Mouse (Mus musculus) hindbrain, embryonic 12.5 days (tissue): ENCODE data around the gene Syt5. TPM values are rescaled to one million over a fixed set of nuclear protein-coding genes. Genes with fewer than 3 reads are reported as not detected.
A peak's percentile ranks its signal among the peaks of the same experiment; 100 is the strongest.

Experiments
- ATAC-seq: fragments of 200-750 bp; cut with Nextera tagmentation; 2 replicates; pipeline ENCODE4 v1.8.0; 2017; ENCODE audit warnings: moderate TSS enrichment; ENCODE audit not compliant: low FRiP score
- H3K27ac ChIP-seq: fragments of 300-500 bp; sonication (generic); 2 replicates; pipeline ENCODE4 v1.5.1; 2016; ENCODE audit warnings: mild to moderate bottlenecking
- H3K27me3 ChIP-seq: fragments of 300-500 bp; sonication (generic); 2 replicates; pipeline ENCODE4 v1.6.1; 2016; ENCODE audit warnings: mild to moderate bottlenecking
- H3K36me3 ChIP-seq: fragments of 300-500 bp; sonication (generic); 2 replicates; pipeline ENCODE4 v1.6.1; 2016; ENCODE audit warnings: mild to moderate bottlenecking
- H3K4me1 ChIP-seq: fragments of 300-500 bp; sonication (generic); 2 replicates; pipeline ENCODE4 v1.6.1; 2016
- H3K4me2 ChIP-seq: fragments of 300-500 bp; sonication (generic); replicated peaks from 2 replicates; pipeline ENCODE4 v1.6.1; 2016; ENCODE audit warnings: mild to moderate bottlenecking
- H3K4me3 ChIP-seq: fragments of 300-500 bp; sonication (generic); 2 replicates; pipeline ENCODE4 v1.5.1; 2016; ENCODE audit warnings: mild to moderate bottlenecking
- H3K9ac ChIP-seq: fragments of 300-500 bp; sonication (generic); 2 replicates; pipeline ENCODE4 v1.6.1; 2016; ENCODE audit warnings: mild to moderate bottlenecking, moderate library complexity
- H3K9me3 ChIP-seq: fragments of 300-500 bp; sonication (generic); replicated peaks from 2 replicates; pipeline ENCODE4 v1.6.1; 2016; ENCODE audit warnings: mild to moderate bottlenecking
- WGBS: fragments of 180-500 bp; shearing (Covaris S2); methylation state at CpG from one replicate; pipeline ENCODE4 v1.1.7; 2016; 5-methylcytosine and 5-hydroxymethylcytosine counted together
- polyA plus RNA-seq: library from polyadenylated mRNA; unstranded; fragments of >200 nt; fragmentation: Nextera tagmentation; extraction: Ambion mirVana; gene quantifications from 2 replicates; pipeline ENCODE4 v1.2.1, GENCODE M21; 2016

The Syt5 gene
- polyA plus RNA-seq, 1 experiment from 2014 or later, result 33.2 TPM

DNA sequence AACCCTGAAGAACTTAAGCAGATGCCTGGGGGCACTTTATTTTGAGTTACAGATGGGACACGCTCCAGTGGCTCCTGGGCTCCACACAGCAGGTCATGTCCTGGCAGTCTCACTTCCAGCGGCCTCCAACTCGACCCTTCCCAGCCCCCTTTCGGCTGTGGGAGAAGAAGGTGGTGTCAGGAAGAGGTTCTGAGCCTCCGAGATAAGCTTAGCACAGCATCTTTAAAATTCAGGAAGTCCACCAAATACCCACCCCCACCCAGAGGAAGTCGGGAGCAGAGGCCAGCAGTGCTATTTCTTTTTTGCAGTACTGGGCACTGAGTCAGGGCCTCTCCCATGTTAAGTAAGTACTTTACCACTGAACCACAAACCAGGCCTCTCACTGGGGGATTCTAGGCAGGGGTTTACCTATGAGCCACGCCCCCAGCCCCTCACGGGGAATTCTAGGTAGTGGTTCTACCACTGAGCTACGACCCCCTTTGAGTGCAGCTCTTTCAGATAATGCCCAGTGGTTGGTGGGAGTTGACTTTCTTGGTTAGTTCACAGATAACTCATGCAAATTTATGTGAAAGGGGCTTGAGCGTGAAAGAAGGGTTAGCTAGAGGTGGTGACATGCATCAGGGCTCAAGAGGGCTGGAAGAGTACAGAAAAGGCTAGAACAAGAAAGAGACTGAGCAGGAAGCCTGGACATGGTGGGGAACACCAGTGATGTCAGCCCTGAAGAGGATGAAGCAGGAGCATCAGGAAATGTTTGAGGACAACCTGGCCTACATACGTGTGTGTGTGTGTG lies 42.5 kb downstream of the Syt5 start:
- Histone ChIP-seq H3K36me3 (no peaks in the 10 kb centered on the region), H3K4me2 (no peak overlapping the region), H3K9ac (no peak overlapping the region), H3K27me3 (peaks cover 9% of the 10 kb centered on the region), H3K9me3 (no peaks in the 10 kb centered on the region), H3K4me3 (no peak overlapping the region), H3K27ac (no peak overlapping the region), H3K4me1 (peaks cover 8% of the 10 kb centered on the region)
- no peak for ATAC-seq
- 59% methylated on average over 11 of the region's 11 CpGs for WGBS

- Histone ChIP-seq H3K4me2 (no peak overlapping the region), H3K4me1 (peaks cover 18% of the 10 kb centered on the region), H3K9ac (no peak overlapping the region), H3K36me3 (no peaks in the 10 kb centered on the region), H3K9me3 (no peaks in the 10 kb centered on the region), H3K27ac (no peak overlapping the region), H3K27me3 (peaks cover 5% of the 10 kb centered on the region), H3K4me3 (no peak overlapping the region)
- ATAC-seq, result no peak
- 81% methylated on average over 5 of the region's 5 CpGs for WGBS
Measured at GRCm38 (mm10) chr7:4503858-4504257, 43.5 kb downstream of the Syt5 start.

DNA sequence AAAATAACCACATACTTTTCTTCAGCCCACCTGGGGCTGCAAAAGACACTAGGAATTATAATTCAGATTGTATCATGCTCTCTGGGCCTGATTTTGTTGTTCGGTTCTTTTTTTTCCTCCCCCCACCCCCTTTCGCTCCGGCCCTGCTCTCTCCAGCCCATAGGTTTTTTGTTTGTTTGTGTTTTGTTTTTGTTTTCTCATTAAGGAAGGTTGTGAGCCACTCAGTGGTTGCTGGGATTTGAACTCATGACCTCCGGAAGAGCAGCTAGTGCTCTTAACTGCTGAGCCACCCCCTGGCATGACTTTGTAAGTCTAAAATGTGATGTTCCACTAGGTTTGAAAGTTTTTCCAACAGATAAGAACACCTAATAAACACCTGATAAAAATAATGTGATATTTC lies 44.2 kb downstream of the Syt5 start:
- H3K27ac ChIP-seq, result no peak overlapping the region
- H3K4me2 ChIP-seq, result no peak overlapping the region; the same call in 1 of the 2 replicates
- no peak overlapping the region for H3K9ac ChIP-seq
- H3K36me3 ChIP-seq, result no peaks in the 10 kb centered on the region
- no peaks in the 10 kb centered on the region for H3K9me3 ChIP-seq
- no peaks in the 10 kb centered on the region for H3K27me3 ChIP-seq
- WGBS, result 89% methylated on average over 4 of the region's 4 CpGs
- no peak for ATAC-seq
- peaks cover 26% of the 10 kb centered on the region for H3K4me1 ChIP-seq
- no peak overlapping the region for H3K4me3 ChIP-seq

GRCm38 (mm10) chr7:4502421-4503090 lies 44.8 kb downstream of the Syt5 start:
- 12% methylated on average over 14 of the region's 14 CpGs for WGBS
- peak; percentile 9; the same call in 1 of the 2 replicates for ATAC-seq

GRCm38 (mm10) chr7:4501558-4502397 lies 45.6 kb downstream of the Syt5 start, which contains the start of gene Ppp1r12c:
Gene Ppp1r12c (minus strand): TSS chr7:4501680.
- under 1% methylated on average over 58 of the region's 62 CpGs for WGBS
- H3K27me3 ChIP-seq, result no peaks in the 10 kb centered on the region
- peak within 1 kb of the TSS; percentile 97 for H3K9ac ChIP-seq
- no peaks in the 10 kb centered on the region for H3K9me3 ChIP-seq
- H3K4me2 ChIP-seq, result peak within 1 kb of the TSS; percentile 89
- H3K27ac ChIP-seq, result peak within 1 kb of the TSS; percentile 88
- ATAC-seq, result peak; percentile 92
- peak within 1 kb of the TSS; percentile 97 for H3K4me3 ChIP-seq
- peaks cover 38% of the 10 kb centered on the region for H3K4me1 ChIP-seq
- H3K36me3 ChIP-seq, result peaks cover 8% of the 10 kb centered on the region; the same call in 1 of the 2 replicates

More at GRCm38 (mm10) chr7:4502421-4503090, 44.8 kb downstream of the Syt5 start:
- H3K27ac ChIP-seq, result no peak overlapping the region
- H3K9ac ChIP-seq, result peak overlapping the region; percentile 97
- H3K36me3 ChIP-seq, result 0 out of 2 replicates have a peak, but pooled peaks cover under 1% of the 10 kb centered on the region
- H3K4me1 ChIP-seq, result peaks cover 31% of the 10 kb centered on the region
- peak overlapping the region; percentile 89 for H3K4me2 ChIP-seq
- no peaks in the 10 kb centered on the region for H3K27me3 ChIP-seq
- H3K4me3 ChIP-seq, result peak overlapping the region; percentile 97
- H3K9me3 ChIP-seq, result no peaks in the 10 kb centered on the region

DNA sequence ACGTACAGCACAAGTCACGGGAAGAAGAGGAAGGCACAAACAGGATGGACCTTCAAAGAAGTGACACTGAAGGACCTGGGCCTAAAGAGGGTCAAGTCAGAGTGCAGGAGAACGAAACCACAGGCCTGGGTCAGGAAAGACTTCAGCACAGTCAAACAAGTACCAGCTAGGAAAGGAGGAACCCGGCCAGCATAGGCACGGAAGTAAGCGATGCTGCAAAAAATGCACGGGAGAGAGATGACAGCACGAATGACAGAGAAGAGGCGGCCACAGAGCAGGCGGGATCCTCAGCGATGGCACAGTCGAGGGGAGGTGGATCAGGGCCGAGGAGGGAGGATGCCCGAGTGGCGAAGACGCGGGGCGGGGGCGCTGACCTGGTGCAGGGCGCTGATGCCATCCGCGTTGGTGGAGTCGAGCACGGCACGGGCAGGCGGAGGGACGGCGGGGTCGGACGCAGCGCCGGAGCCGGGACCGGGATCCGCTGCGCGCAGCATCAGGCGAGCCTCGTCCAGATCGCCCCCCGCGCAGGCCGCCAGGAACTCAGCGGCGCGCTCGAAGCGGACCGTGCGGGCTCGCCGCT lies 46.4 kb downstream of the Syt5 start:
- peak; percentile 41 for ATAC-seq
- Histone ChIP-seq H3K27ac (peak overlapping the region; percentile 88), H3K9me3 (no peaks in the 10 kb centered on the region), H3K27me3 (no peaks in the 10 kb centered on the region), H3K9ac (peak overlapping the region; percentile 97), H3K4me1 (peaks cover 38% of the 10 kb centered on the region), H3K4me3 (peak overlapping the region; percentile 97), H3K36me3 (peaks cover 15% of the 10 kb centered on the region), H3K4me2 (peak overlapping the region; percentile 89)
- WGBS, result under 1% methylated on average over 40 of the region's 52 CpGs

DNA sequence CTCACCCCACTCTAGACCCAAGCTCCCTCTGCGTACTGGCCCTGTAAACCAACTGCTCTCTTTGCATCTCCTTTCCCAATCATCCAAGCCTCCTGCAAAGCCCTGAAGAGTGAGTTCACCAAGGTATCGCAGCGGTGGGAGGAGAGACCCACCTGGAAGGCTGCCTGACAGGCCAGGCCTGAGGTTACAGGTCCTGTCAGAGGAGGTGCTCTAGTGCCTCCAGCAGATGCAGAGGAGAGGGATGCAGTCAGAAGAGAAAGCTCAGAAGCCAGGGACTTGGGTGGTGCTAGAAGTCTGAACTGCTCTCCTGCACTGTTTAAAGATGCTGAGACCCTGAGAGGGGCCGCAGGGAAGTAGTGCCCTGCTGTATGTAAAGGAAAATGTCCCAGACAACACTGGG lies 48.3 kb downstream of the Syt5 start:
- Histone ChIP-seq H3K9ac (peak overlapping the region; percentile 97; the same call in 1 of the 2 replicates), H3K27ac (no peak overlapping the region), H3K4me3 (no peak overlapping the region), H3K9me3 (no peaks in the 10 kb centered on the region), H3K4me2 (peak overlapping the region; percentile 89), H3K36me3 (peaks cover 30% of the 10 kb centered on the region), H3K4me1 (peaks cover 38% of the 10 kb centered on the region), H3K27me3 (no peaks in the 10 kb centered on the region)
- no peak for ATAC-seq
- 92% methylated on average over 4 of the region's 4 CpGs for WGBS

DNA sequence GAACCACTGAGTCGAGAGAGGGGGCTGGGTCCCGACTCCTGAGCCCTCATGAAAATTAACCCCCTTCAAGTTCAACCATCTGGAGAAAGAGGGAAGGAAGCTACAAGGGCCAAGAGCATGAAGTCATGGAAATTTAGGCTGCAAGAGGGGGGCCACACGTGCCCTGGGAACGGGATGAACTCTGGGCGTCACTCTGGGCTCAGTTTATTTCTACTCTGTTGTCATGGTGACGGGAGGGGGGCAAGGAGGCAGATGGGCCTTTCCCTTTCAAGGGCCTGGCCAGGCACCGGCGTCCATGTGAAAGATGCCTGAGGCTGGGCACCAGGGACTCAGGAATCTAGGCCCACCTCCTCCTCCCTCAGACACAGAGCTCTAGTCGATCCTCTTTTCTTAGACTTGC lies 49.1 kb downstream of the Syt5 start:
- H3K4me3 ChIP-seq, result no peak overlapping the region
- peak overlapping the region; percentile 89 for H3K4me2 ChIP-seq
- ATAC-seq, result peak; percentile 39
- peaks cover 37% of the 10 kb centered on the region for H3K36me3 ChIP-seq
- peaks cover 38% of the 10 kb centered on the region for H3K4me1 ChIP-seq
- H3K27me3 ChIP-seq, result no peaks in the 10 kb centered on the region
- 0 out of 2 replicates have a peak overlapping the region, but pooled peaks have one; percentile 23 for H3K9ac ChIP-seq
- 0 out of 2 replicates have a peak overlapping the region, but pooled peaks have one; percentile 7 for H3K27ac ChIP-seq
- no peaks in the 10 kb centered on the region for H3K9me3 ChIP-seq
- WGBS, result 11% methylated on average over 9 of the region's 9 CpGs

GRCm38 (mm10) chr7:4497271-4497903 lies 50.0 kb downstream of the Syt5 start:
- H3K36me3 ChIP-seq, result peaks cover 45% of the 10 kb centered on the region
- H3K9ac ChIP-seq, result no peak overlapping the region
- no peaks in the 10 kb centered on the region for H3K9me3 ChIP-seq
- no peak overlapping the region for H3K4me2 ChIP-seq
- no peak overlapping the region for H3K27ac ChIP-seq
- H3K4me3 ChIP-seq, result no peak overlapping the region
- no peak for ATAC-seq
- WGBS, result 94% methylated on average over 9 of the region's 9 CpGs
- peaks cover 38% of the 10 kb centered on the region for H3K4me1 ChIP-seq
- no peaks in the 10 kb centered on the region for H3K27me3 ChIP-seq

- H3K27ac ChIP-seq, result no peak overlapping the region
- no peaks in the 10 kb centered on the region for H3K9me3 ChIP-seq
- peaks cover 52% of the 10 kb centered on the region for H3K36me3 ChIP-seq
- no peaks in the 10 kb centered on the region for H3K27me3 ChIP-seq
- H3K9ac ChIP-seq, result no peak overlapping the region
- no peak for ATAC-seq
- peaks cover 38% of the 10 kb centered on the region for H3K4me1 ChIP-seq
- 94% methylated on average over 3 of the region's 3 CpGs for WGBS
- H3K4me2 ChIP-seq, result no peak overlapping the region
- no peak overlapping the region for H3K4me3 ChIP-seq
Measured at GRCm38 (mm10) chr7:4496468-4496867, 50.9 kb downstream of the Syt5 start.

- H3K4me2 ChIP-seq, result no peak overlapping the region
- H3K4me1 ChIP-seq, result peaks cover 21% of the 10 kb centered on the region
- no peak overlapping the region for H3K4me3 ChIP-seq
- peaks cover 68% of the 10 kb centered on the region for H3K36me3 ChIP-seq
- no peak overlapping the region for H3K27ac ChIP-seq
- WGBS, result 81% methylated on average over 1 of the region's 1 CpGs
- no peak for ATAC-seq
- no peaks in the 10 kb centered on the region for H3K27me3 ChIP-seq
- no peak overlapping the region for H3K9ac ChIP-seq
- H3K9me3 ChIP-seq, result no peaks in the 10 kb centered on the region
Measured at GRCm38 (mm10) chr7:4493991-4494390, 53.4 kb downstream of the Syt5 start.
